Mouse (Mus musculus): ENCODE results near the gene Rap2c. TPM values are rescaled to one million over a fixed set of nuclear protein-coding genes. Genes with fewer than 3 reads are reported as not detected.

The Rap2c gene
- polyA plus RNA-seq, 1 experiment from 2014 or later, result 47.7 TPM

Other genes starting within 250 kb of the Rap2c start
- gene Stk26, start 177.0 kb downstream of the Rap2c start, polyA plus RNA-seq (2014; fragmentation: Nextera tagmentation; extraction: Ambion mirVana), result 14.1 and 14.7 TPM in 2 replicates
- gene Frmd7, start 75.3 kb downstream of the Rap2c start, polyA plus RNA-seq (2014; fragmentation: Nextera tagmentation; extraction: Ambion mirVana), result 0.23 TPM in 1 of 2 replicates, not detected in the other
- gene Mbnl3, start 188.5 kb upstream of the Rap2c start, polyA plus RNA-seq (2014; fragmentation: Nextera tagmentation; extraction: Ambion mirVana), result 16.8 and 19.2 TPM in 2 replicates

Data from limb, embryonic 11.5 days (tissue).